Mouse (Mus musculus) myocyte (in vitro differentiated cells): ENCODE measurements around the gene Scpep1.

Experiments
- E2F4 ChIP-seq: IDR thresholded peaks from one replicate; pipeline ENCODE4 v1.6.1; 2011; ENCODE audit warnings: mild to moderate bottlenecking, control low read depth, moderate library complexity; ENCODE audit not compliant: insufficient read depth
- MAX ChIP-seq: IDR thresholded peaks from one replicate; pipeline ENCODE4 v1.6.1; 2011; ENCODE audit warnings: low read depth, mild to moderate bottlenecking, control low read depth
- MYOG ChIP-seq, 3 experiments: IDR thresholded peaks; one replicate each; pipeline ENCODE4 v1.6.1; 2011; ENCODE audit warnings: control low read depth in 2 of 3, low read depth in 2 of 3, mild to moderate bottlenecking in 2 of 3; ENCODE audit not compliant: insufficient read length in 2 of 3, control insufficient read depth in 1 of 3, insufficient read depth in 1 of 3
- POLR2A ChIP-seq: IDR thresholded peaks from one replicate; pipeline ENCODE4 v1.6.1; 2011; ENCODE audit warnings: low read depth, mild to moderate bottlenecking, control low read depth, moderate library complexity; ENCODE audit not compliant: insufficient read length

DNA sequence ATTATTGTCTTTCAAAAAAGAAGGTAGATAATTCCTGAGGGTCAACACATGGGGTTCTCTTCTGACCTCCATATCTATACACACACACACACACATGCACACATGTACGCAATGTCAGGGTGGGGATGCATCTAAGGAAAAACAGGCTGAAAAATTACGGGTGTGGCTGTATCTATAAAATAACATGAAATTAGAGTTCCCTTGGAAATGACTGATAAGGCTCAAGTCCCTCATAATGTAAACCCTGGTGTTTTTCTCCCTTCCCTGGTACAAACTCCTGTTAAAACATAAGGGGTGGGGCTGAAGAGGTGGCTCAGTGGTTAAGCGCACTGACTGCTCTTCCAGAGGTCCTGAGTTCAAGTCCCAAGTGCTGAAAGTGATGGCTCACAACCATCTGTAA, 1.7 kb downstream of the Scpep1 start:
- TF ChIP-seq POLR2A = no peak
- no peak for TF ChIP-seq E2F4
- no peak for TF ChIP-seq MAX
- TF ChIP-seq MYOG (IDR thresholded peaks at IDR 0.05; ENCODE audit: control insufficient read depth in 1 of 3, insufficient read depth in 1 of 3, insufficient read length in 2 of 3, low read depth in 2 of 3) = no peak
